Mouse (Mus musculus) MEL (cell line): ENCODE measurements around the gene Syt8. TPM values are rescaled to one million over a fixed set of nuclear protein-coding genes. Genes with fewer than 3 reads are reported as not detected.

Source experiments
- DNase-seq: peaks from one replicate; pipeline ENCODE4 v3.0.0; 2011; ENCODE audit warnings: low read depth, low spot score
- H3K27ac ChIP-seq: 2 replicates; pipeline ENCODE4 v1.5.1; 2012; ENCODE audit warnings: low read depth, mild to moderate bottlenecking, control low read depth, low read length, moderate library complexity; ENCODE audit not compliant: control insufficient read depth
- H3K27me3 ChIP-seq, 2 experiments: fragments of 150-350 bp in 1 of 2; sonication (generic) in 1 of 2; 2 replicates each; pipeline ENCODE4 v1.6.1; 2012; ENCODE audit warnings: low read length in 2 of 2, mild to moderate bottlenecking in 2 of 2, improper control_type of control experiment in 1 of 2, moderate library complexity in 1 of 2; ENCODE audit not compliant: insufficient read depth in 2 of 2, control insufficient read depth in 1 of 2
- H3K36me3 ChIP-seq, 2 experiments: 2 replicates each; pipeline ENCODE4 v1.6.1; 2012 to 2014; ENCODE audit warnings: low read length in 2 of 2, improper control_type of control experiment in 1 of 2, inconsistent platforms in 1 of 2, mild to moderate bottlenecking in 1 of 2; ENCODE audit not compliant: insufficient read depth in 2 of 2, control insufficient read depth in 1 of 2
- H3K4me1 ChIP-seq, 2 experiments: fragments of 150-350 bp in 1 of 2; sonication (generic) in 1 of 2; 2 replicates each; pipeline ENCODE4 v1.6.1; 2012; ENCODE audit warnings: low read length in 2 of 2, improper control_type of control experiment in 1 of 2, mild to moderate bottlenecking in 1 of 2; ENCODE audit not compliant: insufficient read depth in 2 of 2, control insufficient read depth in 1 of 2
- H3K4me3 ChIP-seq, 2 experiments: fragments of 150-350 bp in 1 of 2; sonication (generic) in 1 of 2; 2 replicates each; pipeline ENCODE4 v1.5.1; 2012; ENCODE audit warnings: low read depth in 2 of 2, low read length in 2 of 2, mild to moderate bottlenecking in 2 of 2, moderate library complexity in 2 of 2, control low read depth in 1 of 2, improper control_type of control experiment in 1 of 2; ENCODE audit not compliant: control insufficient read depth in 1 of 2, insufficient read depth in 1 of 2
- H3K79me2 ChIP-seq: 2 replicates; pipeline ENCODE4 v1.6.1; 2012; ENCODE audit warnings: mild to moderate bottlenecking, low read length, moderate library complexity; ENCODE audit not compliant: control insufficient read depth, poor library complexity, insufficient read depth
- H3K9ac ChIP-seq: 2 replicates; pipeline ENCODE4 v1.6.1; 2012; ENCODE audit warnings: low read depth, mild to moderate bottlenecking, control low read depth, low read length, moderate library complexity; ENCODE audit not compliant: control insufficient read depth, poor library complexity, severe bottlenecking
- H3K9me3 ChIP-seq: fragments of 150-350 bp; sonication (generic); replicated peaks from 2 replicates; pipeline ENCODE4 v1.6.1; 2012; ENCODE audit warnings: mild to moderate bottlenecking, low read length, improper control_type of control experiment, moderate library complexity; ENCODE audit not compliant: insufficient read depth
- CHD1 ChIP-seq: IDR thresholded peaks from 2 replicates; pipeline ENCODE4 v1.6.1; 2012; ENCODE audit warnings: low read depth, mild to moderate bottlenecking, inconsistent platforms, low read length, improper control_type of control experiment
- CTCF ChIP-seq, 3 experiments: IDR thresholded peaks in 2 of 3; conservative IDR thresholded peaks in 1 of 3; 2 replicates each; pipeline ENCODE4 v1.5.1; 2011 to 2012; ENCODE audit warnings: low read length in 3 of 3, low read depth in 2 of 3, mild to moderate bottlenecking in 2 of 3, improper control_type of control experiment in 1 of 3, inconsistent platforms in 1 of 3, mixed read lengths in 1 of 3, moderate library complexity in 1 of 3; ENCODE audit not compliant: control insufficient read depth in 1 of 3, insufficient read depth in 1 of 3, poor library complexity in 1 of 3, severe bottlenecking in 1 of 3
- E2F4 ChIP-seq: IDR thresholded peaks from 2 replicates; pipeline ENCODE4 v1.6.1; 2011; ENCODE audit warnings: low read depth, low read length, improper control_type of control experiment, borderline replicate concordance
- ELF1 ChIP-seq: IDR thresholded peaks from 2 replicates; pipeline ENCODE4 v1.6.1; 2014; ENCODE audit warnings: low read depth, mild to moderate bottlenecking, inconsistent platforms, low read length, improper control_type of control experiment, moderate library complexity
- EP300 ChIP-seq, 2 experiments: IDR thresholded peaks; 2 replicates each; pipeline ENCODE4 v1.6.1; 2011; ENCODE audit warnings: improper control_type of control experiment in 2 of 2, low read length in 2 of 2, low read depth in 1 of 2, mild to moderate bottlenecking in 1 of 2
- GABPA ChIP-seq: IDR thresholded peaks from 2 replicates; pipeline ENCODE4 v1.6.1; 2012; ENCODE audit warnings: low read depth, mild to moderate bottlenecking, inconsistent platforms, low read length, improper control_type of control experiment, moderate library complexity
- GATA1 ChIP-seq: IDR thresholded peaks from 2 replicates; pipeline ENCODE4 v1.6.1; 2011; ENCODE audit warnings: low read depth, low read length, improper control_type of control experiment
- HCFC1 ChIP-seq: IDR thresholded peaks from 2 replicates; pipeline ENCODE4 v1.6.1; 2012; ENCODE audit warnings: low read depth, mild to moderate bottlenecking, inconsistent platforms, low read length, improper control_type of control experiment, moderate library complexity
- JUND ChIP-seq: IDR thresholded peaks from 2 replicates; pipeline ENCODE4 v1.6.1; 2011; ENCODE audit warnings: low read depth, mild to moderate bottlenecking, improper control_type of control experiment, low read length
- MAX ChIP-seq: IDR thresholded peaks from 2 replicates; pipeline ENCODE4 v1.6.1; 2011; ENCODE audit warnings: low read length, improper control_type of control experiment
- MAZ ChIP-seq: IDR thresholded peaks from 2 replicates; pipeline ENCODE4 v1.6.1; 2012; ENCODE audit warnings: low read depth, mild to moderate bottlenecking, inconsistent platforms, low read length, improper control_type of control experiment
- MEF2A ChIP-seq: IDR thresholded peaks from 2 replicates; pipeline ENCODE4 v1.6.1; 2014; ENCODE audit warnings: low read depth, mild to moderate bottlenecking, inconsistent platforms, low read length, improper control_type of control experiment; ENCODE audit not compliant: poor library complexity, insufficient replicate concordance, severe bottlenecking; ENCODE audit errors: extremely low read depth
- MYB ChIP-seq: IDR thresholded peaks from 2 replicates; pipeline ENCODE4 v1.6.1; 2011; ENCODE audit warnings: mild to moderate bottlenecking, low read depth, low read length, improper control_type of control experiment
- MYC ChIP-seq: IDR thresholded peaks from 2 replicates; pipeline ENCODE4 v1.6.1; 2011; ENCODE audit warnings: low read depth, mild to moderate bottlenecking, low read length, improper control_type of control experiment, moderate library complexity
- NELFE ChIP-seq: IDR thresholded peaks from 2 replicates; pipeline ENCODE4 v1.6.1; 2011; ENCODE audit warnings: low read depth, low read length, improper control_type of control experiment
- POLR2AphosphoS5 ChIP-seq: IDR thresholded peaks from 2 replicates; pipeline ENCODE4 v1.6.1; 2012; ENCODE audit warnings: low read depth, borderline replicate concordance, mild to moderate bottlenecking, inconsistent platforms, low read length, moderate library complexity, mixed read lengths
- RAD21 ChIP-seq: IDR thresholded peaks from 2 replicates; pipeline ENCODE4 v1.6.1; 2011; ENCODE audit warnings: mild to moderate bottlenecking, low read depth, low read length, improper control_type of control experiment
- TAL1 ChIP-seq: IDR thresholded peaks from 2 replicates; pipeline ENCODE4 v1.6.1; 2012; ENCODE audit warnings: mild to moderate bottlenecking, inconsistent platforms, low read length, moderate library complexity, mixed read lengths
- TBP ChIP-seq: IDR thresholded peaks from 2 replicates; pipeline ENCODE4 v1.8.0; 2011; ENCODE audit warnings: low read depth, low read length, improper control_type of control experiment
- TCF12 ChIP-seq: IDR thresholded peaks from 2 replicates; pipeline ENCODE4 v1.6.1; 2014; ENCODE audit warnings: low read depth, mild to moderate bottlenecking, inconsistent platforms, low read length, improper control_type of control experiment, moderate library complexity
- UBTF ChIP-seq: IDR thresholded peaks from 2 replicates; pipeline ENCODE4 v1.6.1; 2012; ENCODE audit warnings: low read depth, mild to moderate bottlenecking, inconsistent platforms, low read length, improper control_type of control experiment, moderate library complexity, borderline replicate concordance; ENCODE audit not compliant: insufficient read depth
- USF1 ChIP-seq: IDR thresholded peaks from 2 replicates; pipeline ENCODE4 v1.6.1; 2014; ENCODE audit warnings: low read depth, mild to moderate bottlenecking, inconsistent platforms, low read length, improper control_type of control experiment, moderate library complexity
- ZNF384 ChIP-seq: IDR thresholded peaks from 2 replicates; pipeline ENCODE4 v1.6.1; 2012; ENCODE audit warnings: low read depth, mild to moderate bottlenecking, inconsistent platforms, low read length, improper control_type of control experiment
- polyA plus RNA-seq, 2 experiments: library from polyadenylated mRNA; stranded (reverse) in 1 of 2; unstranded in 1 of 2; fragments of >175 nt in 1 of 2; fragments of >200 nt in 1 of 2; gene quantifications; 2 replicates each; pipeline versions ENCODE4 v1.2.1 to v1.2.4; 2012; ENCODE audit warnings: low replicate concordance in 2 of 2, low read depth in 1 of 2; ENCODE audit not compliant: insufficient read length in 2 of 2, insufficient read depth in 1 of 2, missing spikeins in 1 of 2
- total RNA-seq: library from RNA; depleted of rRNA; stranded (reverse); fragments of 300-350 nt; gene quantifications from 2 replicates; pipeline ENCODE4 v1.2.3, GENCODE M21; 2012

Gene Syt8
- total and polyA plus RNA-seq, 3 experiments: not detected

GRCm38 (mm10) chr7:142472936-142473335 is 38.3 kb downstream of the Syt8 start:
- Histone ChIP-seq H3K4me1 (no peaks in the 10 kb centered on the region), H3K36me3 (no peaks in the 10 kb centered on the region), H3K4me3 (no peak overlapping the region), H3K79me2 (no peaks in the 10 kb centered on the region), H3K27me3 (peaks cover 0 to 5% of the 10 kb centered on the region in 2 experiments; a peak in 2 of 4 replicates), H3K27ac (no peak overlapping the region), H3K9me3 (no peaks in the 10 kb centered on the region), H3K9ac (no peak overlapping the region)
- DNase-seq: no peak
- TF ChIP-seq TBP (no peak), CHD1 (no peak), USF1 (no peak), HCFC1 (no peak), TAL1 (no peak), GATA1 (no peak), GABPA (no peak), UBTF (no peak), E2F4 (no peak), POLR2AphosphoS5 (no peak), EP300 (IDR thresholded peaks at IDR 0.05; ENCODE audit: low read depth in 1 of 2, low read length in 2 of 2) (no peak), RAD21 (no peak), MAX (no peak), MYC (no peak), TCF12 (no peak), ELF1 (no peak), MEF2A (no peak), MAZ (no peak), CTCF (IDR thresholded peaks at IDR 0.05 in 2 of 3, conservative IDR thresholded peaks at IDR 0.05 in 1 of 3; ENCODE audit: control insufficient read depth in 1 of 3, insufficient read depth in 1 of 3, low read depth in 2 of 3, low read length in 3 of 3, poor library complexity in 1 of 3, severe bottlenecking in 1 of 3) (no peak)

GRCm38 (mm10) chr7:142473476-142473875 is 38.8 kb downstream of the Syt8 start:
- no peak for DNase-seq
- Histone ChIP-seq H3K9me3 (no peaks in the 10 kb centered on the region), H3K9ac (no peak overlapping the region), H3K79me2 (no peaks in the 10 kb centered on the region), H3K36me3 (no peaks in the 10 kb centered on the region), H3K27me3 (peaks cover 0 to 5% of the 10 kb centered on the region in 2 experiments; a peak in 2 of 4 replicates), H3K27ac (no peak overlapping the region), H3K4me1 (no peaks in the 10 kb centered on the region), H3K4me3 (no peak overlapping the region)
- TF ChIP-seq EP300 (IDR thresholded peaks at IDR 0.05; ENCODE audit: low read depth in 1 of 2, low read length in 2 of 2) (no peak), NELFE (no peak), JUND (no peak), MYB (no peak), USF1 (no peak), RAD21 (no peak), GATA1 (no peak), ZNF384 (no peak)
